Mouse (Mus musculus) thymus, adult 2 months (tissue): ENCODE measurements at regions not wholly inside any gene's neighbourhood (a gene's known extent, or its start where the extent isn't known, plus 50 kb on each side); places are given as distances from the start of the nearest gene placed in this dataset.

Experiments used
- CTCF ChIP-seq: fragments of 200-500 bp; IDR thresholded peaks from 2 replicates; pipeline ENCODE4 v1.5.1; 2012; ENCODE audit warnings: mild to moderate bottlenecking, control low read depth, low read length, moderate library complexity, borderline replicate concordance; ENCODE audit not compliant: control insufficient read depth, poor library complexity, insufficient read depth; ENCODE audit errors: extremely low read depth
- POLR2A ChIP-seq: fragments of 200-500 bp; IDR thresholded peaks from 2 replicates; pipeline ENCODE4 v1.6.1; 2012; ENCODE audit warnings: mild to moderate bottlenecking, low read length, control low read depth, moderate library complexity; ENCODE audit not compliant: control insufficient read depth, poor library complexity, insufficient read depth; ENCODE audit errors: extremely low read depth

GRCm38 (mm10) chr8:7653804-7654203 is 1007.2 kb downstream of the Efnb2 start:
- TF ChIP-seq CTCF (no peak), POLR2A (no peak)
